ENCODE assay signal across 13 mouse cellular contexts in genomic region chr19:51675706-51676105, GRCm38 (mm10).
"Had no signal": no experiment of that assay in that cellular context is flagged by ENCODE, and none has a peak within 500 bp of the region (broad histone marks: within the 10 kb centered on the region; RNA-seq: fewer than 3 reads in every experiment).

No protein-coding gene starts in this region.

- H3K27me3 ChIP-seq: midbrain, embryonic 12.5 days; neural tube, embryonic 12.5 days; stomach, embryonic 15.5 days had no signal

- H3K4me2 ChIP-seq: lung, embryonic 14.5 days; midbrain, embryonic 12.5 days; neural tube, embryonic 12.5 days; stomach, embryonic 15.5 days had no signal

- H3K27ac ChIP-seq: midbrain, embryonic 10.5 days; midbrain, embryonic 12.5 days; neural tube, embryonic 12.5 days; stomach, embryonic 15.5 days; stomach, postnatal 0 days had no signal

- H3K4me3 ChIP-seq: midbrain, embryonic 10.5 days; midbrain, embryonic 12.5 days; neural tube, embryonic 12.5 days; stomach, embryonic 15.5 days had no signal

- H3K9me3 ChIP-seq: midbrain, embryonic 10.5 days; midbrain, embryonic 12.5 days; neural tube, embryonic 12.5 days; stomach, embryonic 15.5 days had no signal

- H3K4me1 ChIP-seq: neural tube, embryonic 12.5 days; stomach, embryonic 15.5 days had no signal

- H3K9ac ChIP-seq: lung, embryonic 14.5 days; midbrain, embryonic 12.5 days; neural tube, embryonic 12.5 days; stomach, embryonic 15.5 days had no signal

- H3K36me3 ChIP-seq: midbrain, embryonic 10.5 days; midbrain, embryonic 12.5 days; neural tube, embryonic 12.5 days; stomach, embryonic 15.5 days had no signal

- DNase-seq: lung, adult 18-20 months; lung, embryonic 14.5 days; lung, postnatal 10 days; lung, postnatal 4 days; midbrain, embryonic 14.5 days; right cerebral cortex, postnatal 14 days; thymus, adult 18-20 months; thymus, postnatal 14 days had no signal
